Mouse (Mus musculus) ES-E14 (cell line): ENCODE measurements at regions not wholly inside any gene's neighbourhood (a gene's known extent, or its start where the extent isn't known, plus 50 kb on each side); places are given as distances from the start of the nearest gene placed in this dataset.

Source experiments
- DNase-seq: peaks from one replicate; pipeline ENCODE4 v3.0.0-alpha.2; 2013; ENCODE audit warnings: low read depth, low spot score
- H3K27ac ChIP-seq: 2 replicates; pipeline ENCODE4 v1.5.1; 2012; ENCODE audit warnings: low read depth, mild to moderate bottlenecking, low read length, moderate library complexity, mixed read lengths; ENCODE audit not compliant: poor library complexity, insufficient read depth, severe bottlenecking
- H3K36me3 ChIP-seq: 2 replicates; pipeline ENCODE4 v1.6.1; 2012; ENCODE audit warnings: mild to moderate bottlenecking, low read length, moderate library complexity, mixed read lengths; ENCODE audit not compliant: control insufficient read depth, poor library complexity, insufficient read depth, severe bottlenecking
- H3K4me1 ChIP-seq, 2 experiments: fragments of 150-350 bp in 1 of 2; sonication (generic) in 1 of 2; 2 replicates each; pipeline ENCODE4 v1.6.1; 2012; ENCODE audit warnings: low read length in 2 of 2, mild to moderate bottlenecking in 1 of 2, mixed read lengths in 1 of 2; ENCODE audit not compliant: control insufficient read depth in 2 of 2, insufficient read depth in 2 of 2, poor library complexity in 1 of 2
- H3K4me3 ChIP-seq, 2 experiments: fragments of 150-350 bp in 1 of 2; sonication (generic) in 1 of 2; 2 replicates each; pipeline ENCODE4 v1.5.1; 2012; ENCODE audit warnings: low read length in 2 of 2, low read depth in 1 of 2, mild to moderate bottlenecking in 1 of 2, mixed read lengths in 1 of 2; ENCODE audit not compliant: insufficient read depth in 1 of 2, poor library complexity in 1 of 2, severe bottlenecking in 1 of 2
- H3K9ac ChIP-seq: 2 replicates; pipeline ENCODE4 v1.6.1; 2012; ENCODE audit warnings: low read depth, mild to moderate bottlenecking, low read length, mixed read lengths; ENCODE audit not compliant: poor library complexity, insufficient read depth, severe bottlenecking
- H3K9me3 ChIP-seq: fragments of 150-350 bp; sonication (generic); 2 replicates; pipeline ENCODE4 v1.6.1; 2012; ENCODE audit warnings: low read depth, mild to moderate bottlenecking, low read length; ENCODE audit not compliant: control insufficient read depth, insufficient read depth
- CHD2 ChIP-seq: IDR thresholded peaks from 2 replicates; pipeline ENCODE4 v1.6.1; 2014; ENCODE audit warnings: mild to moderate bottlenecking, low read depth, low read length, inconsistent platforms
- HCFC1 ChIP-seq: IDR thresholded peaks from 2 replicates; pipeline ENCODE4 v1.6.1; 2012; ENCODE audit warnings: low read length, inconsistent platforms, borderline replicate concordance; ENCODE audit not compliant: insufficient read depth
- MAFK ChIP-seq: IDR thresholded peaks from 2 replicates; pipeline ENCODE4 v1.6.1; 2014; ENCODE audit warnings: mild to moderate bottlenecking, low read depth, low read length, inconsistent platforms; ENCODE audit not compliant: insufficient read depth
- ZC3H11A ChIP-seq: IDR thresholded peaks from 2 replicates; pipeline ENCODE4 v1.6.1; 2012; ENCODE audit warnings: low read depth, mild to moderate bottlenecking, inconsistent platforms, low read length, borderline replicate concordance
- ZNF384 ChIP-seq: IDR thresholded peaks from 2 replicates; pipeline ENCODE4 v1.6.1; 2012; ENCODE audit warnings: low read depth, low read length, inconsistent platforms
- in situ Hi-C, 2 experiments: fragments of 600-800 bp; cut with MboI; formaldehyde crosslinking; loops; one replicate each; pipeline ENCODE4 v1.15.1; 2025; ENCODE audit warnings: low sequenced_read_pairs in 2 of 2, inconsistent platforms in 1 of 2; ENCODE audit not compliant: unreplicated experiment in 2 of 2

DNA sequence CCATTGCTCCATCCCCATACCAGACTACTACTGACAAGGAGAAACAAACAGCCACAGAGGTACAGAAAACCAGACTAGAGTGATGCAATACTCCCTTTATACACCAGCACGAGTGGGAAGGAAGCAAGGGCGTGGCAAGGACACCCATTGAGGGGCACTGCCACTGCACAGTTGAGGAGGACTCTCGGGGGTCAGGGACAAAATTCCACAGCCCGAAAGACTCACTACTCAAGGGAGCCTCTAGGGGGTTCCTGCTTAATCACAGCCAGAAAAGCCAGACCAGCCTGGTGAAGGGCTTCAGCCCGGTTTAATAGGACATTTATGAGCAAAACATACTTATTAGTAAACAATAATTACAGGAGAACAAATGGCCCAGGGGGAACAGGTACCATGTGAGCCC is 146.0 kb upstream of the Zfp703 start:
- in situ Hi-C loops = no loop called here
- H3K36me3 ChIP-seq = no peaks in the 10 kb centered on the region
- no peak overlapping the region for H3K9ac ChIP-seq
- no peaks in the 10 kb centered on the region for H3K4me1 ChIP-seq
- no peak for DNase-seq
- H3K4me3 ChIP-seq = no peak overlapping the region
- H3K27ac ChIP-seq = no peak overlapping the region
- no peaks in the 10 kb centered on the region for H3K9me3 ChIP-seq
- TF ChIP-seq MAFK (no peak), ZC3H11A (no peak), HCFC1 (no peak), ZNF384 (no peak), CHD2 (no peak)

DNA sequence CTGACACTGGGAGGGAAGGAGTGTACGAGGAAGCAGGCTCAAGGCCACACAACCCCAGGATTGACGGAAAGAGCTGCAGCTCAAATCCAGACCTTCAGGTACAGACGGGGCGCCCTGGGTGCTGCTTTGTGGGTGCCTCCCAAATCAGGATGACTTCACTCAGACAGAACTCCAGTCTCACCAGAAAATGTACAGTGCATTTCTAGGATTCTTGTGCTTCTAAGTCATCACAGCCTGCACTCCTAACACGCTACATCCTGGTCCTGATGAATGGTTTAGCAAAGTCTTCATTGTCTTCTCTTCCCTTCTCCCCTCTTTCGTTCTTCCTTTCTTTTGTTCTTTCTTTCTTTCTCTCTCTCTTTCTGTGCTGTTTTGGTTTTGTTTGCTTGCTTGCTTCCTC is 145.3 kb upstream of the Zfp703 start:
- in situ Hi-C loops = no loop called here
- no peaks in the 10 kb centered on the region for H3K9me3 ChIP-seq
- H3K4me3 ChIP-seq = no peak overlapping the region
- no peak overlapping the region for H3K9ac ChIP-seq
- DNase-seq = no peak
- no peak for TF ChIP-seq MAFK
- no peak overlapping the region for H3K27ac ChIP-seq
- no peaks in the 10 kb centered on the region for H3K4me1 ChIP-seq
- H3K36me3 ChIP-seq = no peaks in the 10 kb centered on the region

GRCm38 (mm10) chr8:26832546-26832945 is 144.6 kb upstream of the Zfp703 start:
- no peak overlapping the region for H3K27ac ChIP-seq
- in situ Hi-C loops = no loop called here
- no peak overlapping the region for H3K4me3 ChIP-seq
- TF ChIP-seq HCFC1 = no peak
- TF ChIP-seq CHD2 = no peak
- no peak for TF ChIP-seq ZNF384
- no peak for TF ChIP-seq ZC3H11A
- TF ChIP-seq MAFK = no peak
- no peaks in the 10 kb centered on the region for H3K9me3 ChIP-seq
- no peaks in the 10 kb centered on the region for H3K4me1 ChIP-seq
- no peak for DNase-seq
- no peaks in the 10 kb centered on the region for H3K36me3 ChIP-seq
- H3K9ac ChIP-seq = no peak overlapping the region

- no peaks in the 10 kb centered on the region for H3K4me1 ChIP-seq
- H3K27ac ChIP-seq = no peak overlapping the region
- DNase-seq = peak; percentile 44
- TF ChIP-seq CHD2 = no peak
- TF ChIP-seq HCFC1 = no peak
- no peak for TF ChIP-seq MAFK
- no peak for TF ChIP-seq ZC3H11A
- no peak for TF ChIP-seq ZNF384
- H3K4me3 ChIP-seq = no peak overlapping the region
- H3K9ac ChIP-seq = no peak overlapping the region
- in situ Hi-C loops = no loop called here
- H3K9me3 ChIP-seq = no peaks in the 10 kb centered on the region
- no peaks in the 10 kb centered on the region for H3K36me3 ChIP-seq
Measured at GRCm38 (mm10) chr8:26833297-26833696, 143.8 kb upstream of the Zfp703 start.

DNA sequence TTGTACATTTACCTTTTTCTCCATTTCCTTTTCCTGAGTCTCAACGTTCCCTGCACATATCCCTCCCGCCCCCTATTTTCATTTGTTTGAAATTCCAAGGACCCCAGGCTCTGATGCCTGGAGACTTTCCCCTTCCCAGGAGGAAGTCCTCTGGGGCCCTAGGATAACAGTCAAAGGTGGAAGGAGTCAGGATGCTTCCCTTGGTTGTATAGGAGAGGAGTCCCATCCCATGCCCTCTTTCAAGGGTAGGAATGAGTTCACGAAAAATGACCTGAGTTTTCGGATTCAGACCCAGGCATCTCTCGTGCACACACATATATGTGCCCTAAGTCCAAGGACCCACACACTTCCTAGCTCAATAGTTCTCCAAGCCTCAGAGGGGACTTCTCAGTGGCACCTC is 143.3 kb upstream of the Zfp703 start:
- TF ChIP-seq ZNF384 (no peak), HCFC1 (no peak)
- no peak overlapping the region for H3K9ac ChIP-seq
- no peak overlapping the region for H3K27ac ChIP-seq
- no peak for DNase-seq
- no peak overlapping the region for H3K4me3 ChIP-seq
- H3K36me3 ChIP-seq = no peaks in the 10 kb centered on the region
- in situ Hi-C loops = no loop called here
- H3K4me1 ChIP-seq = no peaks in the 10 kb centered on the region
- no peaks in the 10 kb centered on the region for H3K9me3 ChIP-seq
